Mouse (Mus musculus): ENCODE measurements around the gene Kansl1. TPM values are rescaled to one million over a fixed set of nuclear protein-coding genes. Genes with fewer than 3 reads are reported as not detected.
"Not testable (repeated sequence)": the region's sequence is repeated elsewhere in the genome, so short reads cannot be mapped to it uniquely, and the experiment has no call there.

The Kansl1 gene
- polyA plus RNA-seq, 1 experiment from 2014 or later = 4.8 TPM

DNA sequence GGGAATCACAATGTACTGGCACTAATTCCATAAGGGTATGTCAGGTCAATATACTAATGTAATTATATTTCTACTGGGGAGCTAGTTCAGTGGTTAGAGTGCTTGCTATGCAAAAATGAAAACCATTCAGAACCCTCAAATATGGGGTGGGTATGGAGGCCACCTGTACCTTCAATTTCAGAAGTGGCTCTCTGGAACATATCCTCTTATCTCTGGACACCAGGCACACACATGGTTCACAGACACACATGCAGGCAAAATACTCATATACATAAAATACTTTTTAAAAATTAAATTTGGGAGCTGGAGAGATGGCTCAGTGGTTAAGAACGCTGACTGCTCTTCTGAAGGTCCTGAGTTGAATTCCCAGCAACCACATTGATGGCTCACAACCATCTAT is 16.0 kb downstream of the Kansl1 start:
- H3K4me3 ChIP-seq (replicated peaks) = no peak overlapping the region
- H3K27ac ChIP-seq = no peak overlapping the region
- no peaks in the 10 kb centered on the region for H3K27me3 ChIP-seq
- peaks cover 26% of the 10 kb centered on the region for H3K4me1 ChIP-seq (replicated peaks)
- 83% methylated on average over 1 of the region's 1 CpGs for WGBS (ENCODE audit: insufficient replicate concordance)
- peak; percentile 82 for ATAC-seq (ENCODE audit: low read depth)
- no peak overlapping the region for H3K9ac ChIP-seq
- H3K4me2 ChIP-seq = no peak overlapping the region
- H3K36me3 ChIP-seq = no peaks in the 10 kb centered on the region
- no peaks in the 10 kb centered on the region for H3K9me3 ChIP-seq (replicated peaks)
- no peak for DNase-seq

- H3K4me1 ChIP-seq (replicated peaks) = peaks cover 39% of the 10 kb centered on the region
- WGBS (ENCODE audit: insufficient replicate concordance) = 83% methylated on average over 1 of the region's 1 CpGs
- no peak overlapping the region for H3K9ac ChIP-seq
- no peak overlapping the region for H3K4me3 ChIP-seq (replicated peaks)
- no peak for ATAC-seq (ENCODE audit: low read depth)
- no peaks in the 10 kb centered on the region for H3K27me3 ChIP-seq
- DNase-seq = no peak
- no peaks in the 10 kb centered on the region for H3K9me3 ChIP-seq (replicated peaks)
- no peak overlapping the region for H3K27ac ChIP-seq
- no peak overlapping the region for H3K4me2 ChIP-seq
- H3K36me3 ChIP-seq = no peaks in the 10 kb centered on the region
Measured at GRCm38 (mm10) chr11:104451239-104451638, 17.4 kb downstream of the Kansl1 start.

- 62% methylated on average over 2 of the region's 2 CpGs for WGBS (ENCODE audit: insufficient replicate concordance)
- ATAC-seq (ENCODE audit: low read depth) = not testable (repeated sequence)
Measured at GRCm38 (mm10) chr11:104448499-104448898, 20.2 kb downstream of the Kansl1 start.

GRCm38 (mm10) chr11:104445538-104445937 is 23.1 kb downstream of the Kansl1 start:
- Histone ChIP-seq H3K4me3 (replicated peaks) (no peak overlapping the region), H3K27me3 (no peaks in the 10 kb centered on the region), H3K9me3 (replicated peaks) (no peaks in the 10 kb centered on the region), H3K4me2 (no peak overlapping the region), H3K9ac (no peak overlapping the region), H3K4me1 (replicated peaks) (peaks cover 36% of the 10 kb centered on the region), H3K36me3 (no peaks in the 10 kb centered on the region), H3K27ac (no peak overlapping the region)
- ATAC-seq (ENCODE audit: low read depth) (no peak), DNase-seq (no peak)
- 74% methylated on average over 2 of the region's 2 CpGs for WGBS (ENCODE audit: insufficient replicate concordance)

More at GRCm38 (mm10) chr11:104448499-104448898, 20.2 kb downstream of the Kansl1 start:
- not testable (repeated sequence) for H3K4me3 ChIP-seq (replicated peaks); H3K4me2 ChIP-seq; H3K27ac ChIP-seq; H3K27me3 ChIP-seq; H3K36me3 ChIP-seq; H3K9ac ChIP-seq; H3K9me3 ChIP-seq (replicated peaks); DNase-seq
- peaks cover 52% of the 10 kb centered on the region for H3K4me1 ChIP-seq (replicated peaks)

GRCm38 (mm10) chr11:104445044-104445443 is 23.6 kb downstream of the Kansl1 start:
- H3K36me3 ChIP-seq = no peaks in the 10 kb centered on the region
- no peak overlapping the region for H3K4me3 ChIP-seq (replicated peaks)
- peak overlapping the region; percentile 6; the same call in 1 of the 2 replicates for H3K9ac ChIP-seq
- no peaks in the 10 kb centered on the region for H3K9me3 ChIP-seq (replicated peaks)
- H3K27me3 ChIP-seq = no peaks in the 10 kb centered on the region
- no peak overlapping the region for H3K4me2 ChIP-seq
- WGBS (ENCODE audit: insufficient replicate concordance) = 87% methylated on average over 1 of the region's 1 CpGs
- no peak for ATAC-seq (ENCODE audit: low read depth)
- peaks cover 36% of the 10 kb centered on the region for H3K4me1 ChIP-seq (replicated peaks)
- DNase-seq = no peak
- H3K27ac ChIP-seq = no peak overlapping the region

DNA sequence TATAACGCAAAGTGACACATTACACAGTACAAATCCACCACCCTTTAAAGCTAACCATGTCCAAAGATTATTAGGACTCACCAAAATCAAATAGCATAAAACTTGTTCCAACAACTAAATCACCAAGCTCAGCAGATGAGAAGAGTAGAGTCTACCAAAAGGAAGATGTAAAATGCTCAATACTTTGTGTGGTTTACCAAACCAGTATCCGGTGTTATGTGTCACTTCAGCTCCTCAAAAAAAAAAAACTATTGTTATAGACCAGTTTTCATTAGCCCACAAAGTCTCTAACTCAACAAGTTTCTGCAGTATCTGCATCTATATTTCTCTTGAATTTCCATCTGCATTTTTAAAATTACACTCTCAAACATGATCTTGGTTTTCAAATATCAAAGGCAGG is 25.3 kb downstream of the Kansl1 start:
- DNase-seq (no peak), ATAC-seq (ENCODE audit: low read depth) (no peak)
- peaks cover 49% of the 10 kb centered on the region for H3K4me1 ChIP-seq (replicated peaks)
- 32% methylated on average over 2 of the region's 2 CpGs for WGBS (ENCODE audit: insufficient replicate concordance)
- H3K9ac ChIP-seq = peak overlapping the region; percentile 99
- H3K4me2 ChIP-seq = peak overlapping the region; percentile 81
- H3K27ac ChIP-seq = peak overlapping the region; percentile 100
- H3K27me3 ChIP-seq = no peaks in the 10 kb centered on the region
- H3K4me3 ChIP-seq (replicated peaks) = peak overlapping the region; percentile 95
- no peaks in the 10 kb centered on the region for H3K36me3 ChIP-seq
- no peaks in the 10 kb centered on the region for H3K9me3 ChIP-seq (replicated peaks)

DNA sequence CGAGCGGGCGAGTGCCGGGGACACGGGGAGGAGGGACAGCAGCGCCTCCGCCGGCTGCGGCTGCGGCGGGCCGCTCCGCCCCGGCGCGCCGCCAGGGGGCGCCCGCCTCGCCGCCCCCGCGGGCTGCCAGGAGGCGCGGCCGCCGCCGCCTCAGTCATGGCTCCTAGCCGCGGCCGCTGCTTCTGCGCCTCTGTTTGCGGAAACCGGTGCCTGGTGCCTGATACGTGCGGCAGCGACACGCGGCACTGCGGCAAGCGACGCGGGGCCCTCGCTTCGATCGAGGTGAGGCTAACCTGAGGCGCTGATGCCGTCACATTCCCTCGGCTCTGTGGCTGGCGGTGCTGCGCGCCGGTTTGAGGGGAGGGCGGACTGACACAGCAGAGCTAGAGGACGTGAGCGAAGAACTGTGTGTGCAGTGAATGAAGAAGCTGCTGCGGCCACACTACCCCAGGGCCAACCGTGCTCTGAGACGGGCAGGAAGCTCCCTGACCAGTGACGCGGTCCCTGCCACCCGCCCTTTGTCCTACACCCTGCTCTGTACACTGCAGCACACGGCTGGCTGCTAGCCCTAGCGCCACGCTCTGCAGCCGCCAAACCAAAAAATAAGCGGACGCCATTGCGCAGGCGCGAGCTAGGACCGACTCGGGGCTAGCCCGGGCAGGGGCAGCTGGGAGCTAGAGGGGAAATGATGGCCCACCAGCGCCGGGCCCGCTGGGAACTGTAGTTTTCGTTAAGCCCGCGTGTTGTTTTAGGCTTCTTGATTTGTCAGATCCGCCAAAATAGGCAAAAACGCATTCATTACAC is 26.1 kb downstream of the Kansl1 start:
- H3K4me1 ChIP-seq (replicated peaks) = peaks cover 49% of the 10 kb centered on the region
- H3K9ac ChIP-seq = peak overlapping the region; percentile 99
- no peaks in the 10 kb centered on the region for H3K27me3 ChIP-seq
- H3K36me3 ChIP-seq = no peaks in the 10 kb centered on the region
- WGBS (ENCODE audit: insufficient replicate concordance) = under 1% methylated on average over 74 of the region's 82 CpGs
- peak overlapping the region; percentile 100 for H3K27ac ChIP-seq
- peak; percentile 90 for ATAC-seq (ENCODE audit: low read depth)
- H3K4me3 ChIP-seq (replicated peaks) = peak overlapping the region; percentile 95
- no peaks in the 10 kb centered on the region for H3K9me3 ChIP-seq (replicated peaks)
- DNase-seq = peak; percentile 91
- peak overlapping the region; percentile 81 for H3K4me2 ChIP-seq

GRCm38 (mm10) chr11:104441475-104442332 is 27.0 kb downstream of the Kansl1 start:
- Histone ChIP-seq H3K4me2 (peak overlapping the region; percentile 81), H3K9ac (peak overlapping the region; percentile 99), H3K27me3 (no peaks in the 10 kb centered on the region), H3K36me3 (no peaks in the 10 kb centered on the region), H3K4me3 (replicated peaks) (peak overlapping the region; percentile 95), H3K27ac (peak overlapping the region; percentile 100), H3K9me3 (replicated peaks) (no peaks in the 10 kb centered on the region), H3K4me1 (replicated peaks) (peaks cover 48% of the 10 kb centered on the region)
- DNase-seq = peak; percentile 52
- ATAC-seq (ENCODE audit: low read depth) = peak; percentile 48
- under 1% methylated on average over 63 of the region's 92 CpGs for WGBS (ENCODE audit: insufficient replicate concordance)

DNA sequence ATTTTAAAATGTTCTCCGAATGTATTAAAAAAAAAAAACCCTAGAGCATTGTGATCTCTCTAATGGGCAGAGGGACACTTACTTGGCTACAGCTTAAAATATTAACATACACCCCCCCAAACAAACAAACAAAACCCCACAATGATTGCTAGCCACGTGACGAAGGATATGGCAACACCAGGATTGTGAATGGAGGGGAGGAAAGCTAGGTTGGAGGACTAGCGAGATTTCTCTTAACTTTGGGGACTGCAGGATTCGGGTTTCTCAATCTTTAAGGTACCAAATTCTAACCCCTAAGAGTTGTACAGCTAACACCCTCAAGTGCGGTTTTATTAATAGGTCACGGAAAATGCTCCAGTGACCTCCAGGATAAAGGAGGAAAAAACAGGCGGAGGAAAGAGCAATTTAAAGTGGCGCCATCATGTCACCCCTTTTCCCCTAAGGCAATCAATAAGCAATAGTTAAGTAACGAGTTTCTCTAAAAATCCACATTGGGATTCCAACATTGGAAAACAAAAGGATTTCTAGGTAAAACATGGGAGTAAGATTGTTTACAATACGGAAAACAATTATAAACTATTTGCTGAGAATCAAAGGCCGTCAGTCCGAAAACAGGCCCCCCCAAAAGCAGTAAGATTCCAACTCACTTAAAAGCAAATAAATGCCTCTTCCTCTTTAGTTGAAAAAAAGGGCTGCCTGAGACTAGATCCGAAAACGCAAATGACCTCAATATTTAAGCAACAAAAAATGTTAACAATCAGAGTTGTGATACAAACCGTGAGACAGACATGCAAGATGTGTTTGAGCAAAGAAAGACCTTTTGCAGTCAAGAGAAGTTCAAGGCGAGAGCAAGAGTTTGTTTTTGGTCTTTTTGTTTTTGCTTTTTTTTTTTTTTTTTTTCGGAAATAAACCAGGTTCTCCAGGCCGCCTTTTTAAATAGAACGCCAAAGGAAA is 27.9 kb downstream of the Kansl1 start:
- Histone ChIP-seq H3K4me3 (replicated peaks) (peak overlapping the region; percentile 95), H3K9ac (peak overlapping the region; percentile 99), H3K27ac (peak overlapping the region; percentile 100), H3K4me1 (replicated peaks) (peaks cover 48% of the 10 kb centered on the region), H3K9me3 (replicated peaks) (no peaks in the 10 kb centered on the region), H3K36me3 (no peaks in the 10 kb centered on the region), H3K4me2 (peak overlapping the region; percentile 81), H3K27me3 (no peaks in the 10 kb centered on the region)
- WGBS (ENCODE audit: insufficient replicate concordance) = under 1% methylated on average over 20 of the region's 20 CpGs
- ATAC-seq (ENCODE audit: low read depth) (no peak), DNase-seq (no peak)

DNA sequence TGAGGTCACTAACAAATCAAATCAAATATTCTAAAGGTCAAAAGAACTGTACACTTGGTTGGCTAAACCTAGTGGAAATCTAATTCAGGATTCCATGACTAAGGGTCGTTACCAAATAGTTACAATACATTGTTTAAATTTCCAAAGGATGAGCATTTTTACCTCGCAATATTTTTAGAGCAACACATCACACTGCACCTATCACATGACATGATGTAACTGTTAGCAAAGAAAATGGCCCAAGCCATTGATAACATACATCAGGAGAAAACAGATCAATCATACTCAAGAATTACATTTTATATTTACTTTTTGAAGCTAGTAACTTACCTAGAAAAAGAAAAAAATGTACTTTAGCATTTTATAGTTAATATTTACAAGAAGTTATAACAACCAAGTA is 29.0 kb downstream of the Kansl1 start:
- Histone ChIP-seq H3K9ac (0 out of 2 replicates have a peak overlapping the region, but pooled peaks have one; percentile 29), H3K4me2 (peak overlapping the region; percentile 50), H3K27ac (no peak overlapping the region), H3K9me3 (replicated peaks) (no peaks in the 10 kb centered on the region), H3K4me1 (replicated peaks) (peaks cover 51% of the 10 kb centered on the region), H3K36me3 (no peaks in the 10 kb centered on the region), H3K27me3 (no peaks in the 10 kb centered on the region), H3K4me3 (replicated peaks) (peak overlapping the region; percentile 37)
- ATAC-seq (ENCODE audit: low read depth) = no peak
- DNase-seq = no peak
- WGBS (ENCODE audit: insufficient replicate concordance) = 35% methylated on average over 2 of the region's 2 CpGs

Data from liver, embryonic 13.5 days (tissue).